Mouse (Mus musculus): ENCODE measurements around the gene Pcp4.

GRCm38 (mm10) chr16:96555412-96555811 lies 88.0 kb downstream of the Pcp4 start:
- TF ChIP-seq CTCF (IDR thresholded peaks at IDR 0.05; ENCODE audit: insufficient read depth, low read length) (no peak), POLR2A (IDR thresholded peaks at IDR 0.05; ENCODE audit: borderline replicate concordance, extremely low read depth, low read depth, low read length) (no peak)
